Mouse (Mus musculus) limb, embryonic 12.5 days (tissue): ENCODE measurements around the gene Hist1h2bk. TPM values are rescaled to one million over a fixed set of nuclear protein-coding genes. Genes with fewer than 3 reads are reported as not detected.
"Not testable (repeated sequence)": the region's sequence is repeated elsewhere in the genome, so short reads cannot be mapped to it uniquely, and the experiment has no call there.

Experiments used
- ATAC-seq: fragments of 200-750 bp; cut with Nextera tagmentation; 2 replicates; pipeline ENCODE4 v1.8.0; 2017; ENCODE audit warnings: low read depth, moderate TSS enrichment; ENCODE audit not compliant: insufficient number of reproducible peaks, insufficient read depth, low FRiP score, low TSS enrichment
- H3K27ac ChIP-seq: fragments of 300-500 bp; sonication (generic); 2 replicates; pipeline ENCODE4 v1.5.1; 2016; ENCODE audit warnings: mild to moderate bottlenecking, moderate library complexity
- H3K27me3 ChIP-seq: fragments of 300-500 bp; sonication (generic); 2 replicates; pipeline ENCODE4 v1.6.1; 2016; ENCODE audit warnings: mild to moderate bottlenecking, moderate library complexity
- H3K36me3 ChIP-seq: fragments of 300-500 bp; sonication (generic); 2 replicates; pipeline ENCODE4 v1.6.1; 2016; ENCODE audit warnings: mild to moderate bottlenecking, moderate library complexity
- H3K4me1 ChIP-seq: fragments of 300-500 bp; sonication (generic); replicated peaks from 2 replicates; pipeline ENCODE4 v1.6.1; 2016
- H3K4me2 ChIP-seq: fragments of 300-500 bp; sonication (generic); 2 replicates; pipeline ENCODE4 v1.6.1; 2016; ENCODE audit warnings: mild to moderate bottlenecking, moderate library complexity
- H3K4me3 ChIP-seq: fragments of 300-500 bp; sonication (generic); replicated peaks from 2 replicates; pipeline ENCODE4 v1.5.1; 2016; ENCODE audit warnings: mild to moderate bottlenecking
- H3K9ac ChIP-seq: fragments of 300-500 bp; sonication (generic); replicated peaks from 2 replicates; pipeline ENCODE4 v1.6.1; 2016; ENCODE audit warnings: mild to moderate bottlenecking, moderate library complexity
- H3K9me3 ChIP-seq: fragments of 300-500 bp; sonication (generic); 2 replicates; pipeline ENCODE4 v1.6.1; 2016; ENCODE audit warnings: mild to moderate bottlenecking, moderate library complexity
- WGBS: fragments of 180-500 bp; shearing (Covaris S2); methylation state at CpG from one replicate; pipeline ENCODE4 v1.1.7; 2016; 5-methylcytosine and 5-hydroxymethylcytosine counted together
- polyA plus RNA-seq: library from polyadenylated mRNA; unstranded; fragments of >200 nt; fragmentation: Nextera tagmentation; extraction: Ambion mirVana; gene quantifications from 2 replicates; pipeline ENCODE4 v1.2.1, GENCODE M21; 2016

Hist1h2bk gene
- 21.0 and 25.9 TPM in 2 replicates for polyA plus RNA-seq

GRCm38 (mm10) chr13:22035267-22036148 is at the start of gene Hist1h2bk, which contains the start of gene Hist1h2ah:
Gene Hist1h2bk, plus strand, starts transcription at chr13:22035870.
Gene Hist1h2ah, minus strand, starts transcription at chr13:22035568.
- H3K27ac ChIP-seq = peak within 1 kb of the TSS; percentile 94
- peaks cover 28% of the 10 kb centered on the region for H3K4me1 ChIP-seq
- ATAC-seq = peak; percentile 98
- not testable (repeated sequence) for H3K9me3 ChIP-seq, H3K27me3 ChIP-seq, H3K36me3 ChIP-seq
- H3K4me2 ChIP-seq = peak within 1 kb of the TSS; percentile 69
- peak within 1 kb of the TSS; percentile 75 for H3K9ac ChIP-seq
- H3K4me3 ChIP-seq = peak within 1 kb of the TSS; percentile 45
- under 1% methylated on average over 32 of the region's 69 CpGs for WGBS

DNA sequence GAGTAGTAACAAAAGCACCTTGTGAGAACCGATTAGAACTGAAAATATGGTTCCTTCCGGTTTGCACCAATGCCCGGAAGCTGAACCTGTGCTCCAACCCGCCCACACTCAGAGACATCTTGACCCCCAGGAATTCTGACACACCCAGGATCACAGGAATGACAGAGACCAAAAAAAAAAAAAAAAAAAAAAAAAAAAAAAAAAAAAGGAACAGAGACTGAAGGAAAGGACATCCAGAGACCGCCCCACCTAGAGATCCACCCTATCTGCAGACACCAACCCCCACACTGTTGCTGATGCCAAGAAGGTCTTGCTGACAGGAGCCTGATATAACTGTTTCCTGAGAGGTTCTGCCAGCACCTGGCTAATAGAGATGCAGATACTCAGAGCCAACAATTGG is 43.1 kb upstream of the Hist1h2bk start:
- Histone ChIP-seq H3K4me1 (peaks cover 16% of the 10 kb centered on the region; the same call in 1 of the 2 replicates), H3K27me3 (peaks cover 37% of the 10 kb centered on the region), H3K27ac (no peak overlapping the region), H3K4me2 (no peak overlapping the region), H3K4me3 (no peak overlapping the region), H3K9me3 (no peaks in the 10 kb centered on the region; the same call in 1 of the 2 replicates), H3K36me3 (no peaks in the 10 kb centered on the region), H3K9ac (no peak overlapping the region)
- 82% methylated on average over 5 of the region's 5 CpGs for WGBS
- ATAC-seq = no peak

DNA sequence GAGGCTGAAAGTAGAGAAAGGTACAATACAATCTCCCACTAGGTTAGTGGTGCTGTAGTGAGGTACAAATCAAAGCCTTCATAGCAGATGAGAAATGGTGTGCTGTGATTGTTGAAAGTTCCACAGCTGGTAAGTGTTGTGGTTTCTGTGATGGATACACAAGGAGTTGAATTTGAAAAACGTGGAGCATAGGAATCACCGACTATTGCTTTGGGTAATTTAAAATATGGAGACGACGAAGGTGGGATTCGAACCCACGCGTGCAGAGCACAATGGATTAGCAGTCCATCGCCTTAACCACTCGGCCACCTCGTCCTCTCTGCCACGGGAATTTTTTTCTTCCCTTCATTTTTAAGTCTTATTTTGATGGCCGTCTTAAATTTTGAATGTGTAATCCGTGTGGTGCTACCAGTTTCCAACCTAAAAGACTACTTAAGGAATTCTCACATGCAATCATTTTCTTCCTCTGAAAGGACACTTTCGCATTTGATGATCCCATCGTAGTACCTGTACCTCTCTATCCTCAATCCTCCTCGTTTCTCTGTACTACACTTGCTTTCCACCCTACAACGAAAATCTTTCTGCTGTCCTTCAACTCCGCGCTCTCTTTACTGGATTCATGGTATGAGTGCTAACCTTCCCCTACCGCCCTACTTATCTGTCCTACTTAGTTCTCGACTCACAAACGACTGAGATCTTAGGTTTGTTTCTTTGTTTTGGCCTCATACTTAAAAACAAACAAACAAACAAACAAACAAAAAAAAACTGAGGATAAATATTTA is 41.5 kb upstream of the Hist1h2bk start:
- Histone ChIP-seq H3K4me3 (no peak overlapping the region), H3K4me2 (peak overlapping the region; percentile 15; the same call in 1 of the 2 replicates), H3K27me3 (peaks cover 53% of the 10 kb centered on the region), H3K4me1 (peaks cover 16% of the 10 kb centered on the region; the same call in 1 of the 2 replicates), H3K27ac (no peak overlapping the region), H3K9me3 (no peaks in the 10 kb centered on the region; the same call in 1 of the 2 replicates), H3K9ac (no peak overlapping the region), H3K36me3 (no peaks in the 10 kb centered on the region)
- WGBS = under 1% methylated on average over 22 of the region's 22 CpGs
- no peak for ATAC-seq

DNA sequence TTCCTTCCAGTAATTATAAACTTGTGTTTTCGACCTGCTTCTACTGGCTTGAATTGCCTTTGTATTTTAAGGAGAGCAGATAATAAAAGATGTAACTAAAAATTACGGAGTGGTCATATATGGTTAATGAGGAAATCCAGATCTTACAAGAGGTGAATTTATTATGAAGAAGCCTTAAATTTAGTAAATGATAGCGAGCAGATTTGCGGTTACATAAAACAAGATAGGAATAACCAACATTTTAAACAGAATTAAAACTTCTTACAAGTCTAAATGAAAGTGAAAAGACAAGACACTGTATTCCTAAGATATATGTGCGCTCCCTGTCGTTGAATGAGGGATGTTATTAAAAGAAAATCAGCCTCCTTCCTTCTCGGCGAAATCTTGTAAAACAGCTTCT is 40.8 kb upstream of the Hist1h2bk start:
- H3K9ac ChIP-seq = no peak overlapping the region
- peaks cover 16% of the 10 kb centered on the region; the same call in 1 of the 2 replicates for H3K4me1 ChIP-seq
- no peaks in the 10 kb centered on the region; the same call in 1 of the 2 replicates for H3K9me3 ChIP-seq
- no peak overlapping the region for H3K27ac ChIP-seq
- H3K27me3 ChIP-seq = peaks cover 59% of the 10 kb centered on the region
- H3K4me2 ChIP-seq = peak overlapping the region; percentile 51
- 6% methylated on average over 8 of the region's 8 CpGs for WGBS
- no peak for ATAC-seq
- H3K36me3 ChIP-seq = no peaks in the 10 kb centered on the region
- H3K4me3 ChIP-seq = peak overlapping the region; percentile 33

- H3K4me2 ChIP-seq = peak overlapping the region; percentile 51
- peaks cover 65% of the 10 kb centered on the region for H3K27me3 ChIP-seq
- H3K9ac ChIP-seq = no peak overlapping the region; the same call in 1 of the 2 replicates
- peak overlapping the region; percentile 33 for H3K4me3 ChIP-seq
- H3K27ac ChIP-seq = no peak overlapping the region
- no peak for ATAC-seq
- H3K9me3 ChIP-seq = no peaks in the 10 kb centered on the region; the same call in 1 of the 2 replicates
- H3K36me3 ChIP-seq = no peaks in the 10 kb centered on the region
- under 1% methylated on average over 21 of the region's 21 CpGs for WGBS
- peaks cover 16% of the 10 kb centered on the region; the same call in 1 of the 2 replicates for H3K4me1 ChIP-seq
Observed at GRCm38 (mm10) chr13:21995331-21995914, 40.2 kb upstream of the Hist1h2bk start.

GRCm38 (mm10) chr13:21996101-21996839 is 39.4 kb upstream of the Hist1h2bk start:
- whole genome bisulfite sequencing = 1% methylated on average over 12 of the region's 12 CpGs
- Histone ChIP-seq H3K27me3 (peaks cover 73% of the 10 kb centered on the region), H3K4me2 (peak overlapping the region; percentile 51)

GRCm38 (mm10) chr13:21996840-21997185 is 38.9 kb upstream of the Hist1h2bk start:
- peaks cover 78% of the 10 kb centered on the region for H3K27me3 ChIP-seq
- no peak overlapping the region for H3K27ac ChIP-seq
- no peak overlapping the region for H3K9ac ChIP-seq
- peaks cover 16% of the 10 kb centered on the region; the same call in 1 of the 2 replicates for H3K4me1 ChIP-seq
- H3K9me3 ChIP-seq = no peaks in the 10 kb centered on the region
- no peaks in the 10 kb centered on the region for H3K36me3 ChIP-seq
- H3K4me3 ChIP-seq = peak overlapping the region; percentile 15
- H3K4me2 ChIP-seq = peak overlapping the region; percentile 35
- no peak for ATAC-seq
- WGBS = under 1% methylated on average over 13 of the region's 13 CpGs

More at GRCm38 (mm10) chr13:21996101-21996839, 39.4 kb upstream of the Hist1h2bk start:
- H3K4me1 ChIP-seq = peaks cover 16% of the 10 kb centered on the region; the same call in 1 of the 2 replicates
- no peaks in the 10 kb centered on the region for H3K36me3 ChIP-seq
- H3K9ac ChIP-seq = no peak overlapping the region
- peak overlapping the region; percentile 33 for H3K4me3 ChIP-seq
- ATAC-seq = no peak
- no peak overlapping the region for H3K27ac ChIP-seq
- H3K9me3 ChIP-seq = no peaks in the 10 kb centered on the region; the same call in 1 of the 2 replicates

GRCm38 (mm10) chr13:21997201-21997820 is 38.4 kb upstream of the Hist1h2bk start:
- Histone ChIP-seq H3K9me3 (no peaks in the 10 kb centered on the region), H3K4me3 (peak overlapping the region; percentile 15), H3K27ac (no peak overlapping the region), H3K4me2 (peak overlapping the region; percentile 35), H3K27me3 (peaks cover 83% of the 10 kb centered on the region), H3K4me1 (peaks cover 16% of the 10 kb centered on the region; the same call in 1 of the 2 replicates), H3K9ac (no peak overlapping the region), H3K36me3 (no peaks in the 10 kb centered on the region)
- no peak for ATAC-seq
- WGBS = 1% methylated on average over 21 of the region's 21 CpGs

GRCm38 (mm10) chr13:21997821-21998220 is 37.8 kb upstream of the Hist1h2bk start:
- Histone ChIP-seq H3K27me3 (peaks cover 87% of the 10 kb centered on the region), H3K36me3 (no peaks in the 10 kb centered on the region), H3K4me3 (no peak overlapping the region), H3K4me2 (peak overlapping the region; percentile 35; the same call in 1 of the 2 replicates), H3K9ac (no peak overlapping the region), H3K4me1 (peaks cover 16% of the 10 kb centered on the region; the same call in 1 of the 2 replicates), H3K9me3 (no peaks in the 10 kb centered on the region), H3K27ac (no peak overlapping the region)
- no peak for ATAC-seq
- WGBS = 7% methylated on average over 4 of the region's 4 CpGs

GRCm38 (mm10) chr13:21998412-21998811 is 37.3 kb upstream of the Hist1h2bk start:
- H3K4me2 ChIP-seq = no peak overlapping the region
- H3K9me3 ChIP-seq = no peaks in the 10 kb centered on the region
- H3K36me3 ChIP-seq = no peaks in the 10 kb centered on the region
- no peak overlapping the region for H3K27ac ChIP-seq
- ATAC-seq = no peak
- WGBS = 16% methylated on average over 3 of the region's 3 CpGs
- no peak overlapping the region for H3K9ac ChIP-seq
- peaks cover 90% of the 10 kb centered on the region for H3K27me3 ChIP-seq
- peaks cover 16% of the 10 kb centered on the region; the same call in 1 of the 2 replicates for H3K4me1 ChIP-seq
- no peak overlapping the region for H3K4me3 ChIP-seq
